Mouse (Mus musculus) kidney, embryonic 14.5 days (tissue): Measurements from ENCODE around the gene Il1a. TPM values are rescaled to one million over a fixed set of nuclear protein-coding genes. Genes with fewer than 3 reads are reported as not detected.

Source experiments
- ATAC-seq: fragments of 200-750 bp; cut with Nextera tagmentation; 2 replicates; pipeline ENCODE4 v1.8.0; 2017; ENCODE audit warnings: moderate number of reproducible peaks, mild to moderate bottlenecking, moderate TSS enrichment, moderate library complexity; ENCODE audit not compliant: low FRiP score, low TSS enrichment
- H3K27ac ChIP-seq: fragments of 300-500 bp; sonication (generic); 2 replicates; pipeline ENCODE4 v1.5.1; 2014; ENCODE audit warnings: low read depth, mild to moderate bottlenecking, low read length, moderate library complexity, mixed read lengths
- H3K27me3 ChIP-seq: fragments of 300-500 bp; sonication (generic); 2 replicates; pipeline ENCODE4 v1.6.1; 2014; ENCODE audit warnings: mild to moderate bottlenecking, low read length; ENCODE audit not compliant: control insufficient read depth, insufficient read depth
- H3K36me3 ChIP-seq: fragments of 300-500 bp; sonication (generic); 2 replicates; pipeline ENCODE4 v1.6.1; 2014; ENCODE audit warnings: low read length, mixed read lengths; ENCODE audit not compliant: control insufficient read depth, insufficient read depth
- H3K4me1 ChIP-seq: fragments of 300-500 bp; sonication (generic); 2 replicates; pipeline ENCODE4 v1.6.1; 2014; ENCODE audit warnings: low read length, mixed read lengths; ENCODE audit not compliant: control insufficient read depth, insufficient read depth
- H3K4me2 ChIP-seq: fragments of 300-500 bp; sonication (generic); replicated peaks from 2 replicates; pipeline ENCODE4 v1.6.1; 2014; ENCODE audit warnings: low read depth, mild to moderate bottlenecking, low read length
- H3K4me3 ChIP-seq: fragments of 300-500 bp; sonication (generic); 2 replicates; pipeline ENCODE4 v1.5.1; 2014; ENCODE audit warnings: mild to moderate bottlenecking, low read length
- H3K9ac ChIP-seq: fragments of 300-500 bp; sonication (generic); 2 replicates; pipeline ENCODE4 v1.6.1; 2014; ENCODE audit warnings: low read depth, mild to moderate bottlenecking, low read length, moderate library complexity
- H3K9me3 ChIP-seq: fragments of 300-500 bp; sonication (generic); 2 replicates; pipeline ENCODE4 v1.6.1; 2016; ENCODE audit warnings: low read length; ENCODE audit not compliant: control insufficient read depth
- whole genome bisulfite sequencing: fragments of 180-500 bp; shearing (Covaris S2); extraction: QIAGEN DNeasy Blood & Tissue Kit; methylation state at CpG from one replicate; pipeline ENCODE4 v1.1.7; 2014; 5-methylcytosine and 5-hydroxymethylcytosine counted together
- polyA plus RNA-seq: library from polyadenylated mRNA; unstranded; fragments of >200 nt; fragmentation: Nextera tagmentation; extraction: Ambion mirVana; gene quantifications from 2 replicates; pipeline ENCODE4 v1.2.1, GENCODE M21; 2014

Gene Il1a
- polyA plus RNA-seq, 1 experiment from 2014 or later = not detected

DNA sequence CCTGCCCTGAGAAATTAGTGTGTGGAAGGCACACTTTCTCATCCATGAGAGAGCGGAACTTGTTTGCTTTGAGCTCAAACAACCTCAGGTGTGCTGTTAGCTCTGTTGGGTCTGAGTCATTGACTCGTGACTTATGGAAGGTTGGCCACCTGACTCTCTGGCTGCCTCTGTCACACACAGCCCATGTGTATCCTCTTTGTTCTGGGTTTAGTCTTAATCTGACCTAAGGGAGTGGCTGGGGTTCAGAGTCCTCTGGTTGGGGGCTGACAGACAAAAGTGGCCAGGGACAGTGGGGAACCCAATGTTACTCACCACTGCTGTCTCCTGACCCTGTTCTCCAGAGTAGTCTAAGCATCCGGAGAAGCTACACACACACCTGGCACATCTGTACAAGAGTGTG is 51.7 kb downstream of the Il1a start:
- H3K27me3 ChIP-seq = no peaks in the 10 kb centered on the region
- no peaks in the 10 kb centered on the region for H3K4me1 ChIP-seq
- WGBS = 81% methylated on average over 3 of the region's 3 CpGs
- no peak overlapping the region for H3K9ac ChIP-seq
- no peak overlapping the region for H3K4me2 ChIP-seq
- H3K27ac ChIP-seq = no peak overlapping the region
- no peak for ATAC-seq
- H3K4me3 ChIP-seq = no peak overlapping the region
- no peaks in the 10 kb centered on the region for H3K36me3 ChIP-seq
- no peaks in the 10 kb centered on the region for H3K9me3 ChIP-seq

DNA sequence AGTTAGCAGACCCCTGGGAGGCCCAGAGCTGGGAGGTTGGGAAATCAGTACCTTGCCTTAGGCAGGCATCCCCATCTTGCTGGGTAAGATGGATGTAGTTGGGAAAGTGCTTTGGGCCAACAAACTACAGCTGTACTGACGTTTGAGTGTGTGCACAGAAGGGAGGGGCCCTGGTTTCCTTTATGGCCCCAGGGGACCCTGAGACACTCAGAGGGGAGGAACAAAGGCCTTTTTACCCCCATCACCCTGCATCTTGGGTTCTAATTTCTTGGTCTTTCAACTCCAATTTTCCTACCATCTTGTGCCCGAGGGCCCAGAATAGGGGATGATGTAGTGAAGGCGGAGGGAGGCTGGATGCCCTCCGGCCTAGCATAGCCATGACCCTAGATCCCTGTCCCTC is 53.8 kb downstream of the Il1a start:
- no peak overlapping the region for H3K9ac ChIP-seq
- no peak overlapping the region for H3K4me3 ChIP-seq
- no peak for ATAC-seq

GRCm38 (mm10) chr2:129254076-129254475 is 55.7 kb downstream of the Il1a start:
- H3K9me3 ChIP-seq = no peaks in the 10 kb centered on the region
- no peak overlapping the region for H3K4me2 ChIP-seq
- WGBS = 53% methylated on average over 2 of the region's 2 CpGs
- H3K9ac ChIP-seq = no peak overlapping the region
- H3K4me1 ChIP-seq = no peaks in the 10 kb centered on the region
- ATAC-seq = no peak
- H3K27ac ChIP-seq = no peak overlapping the region
- H3K36me3 ChIP-seq = no peaks in the 10 kb centered on the region
- H3K27me3 ChIP-seq = no peaks in the 10 kb centered on the region
- no peak overlapping the region for H3K4me3 ChIP-seq

More for the DNA sequence above, 53.8 kb downstream of the Il1a start:
- H3K27ac ChIP-seq = no peak overlapping the region
- H3K9me3 ChIP-seq = no peaks in the 10 kb centered on the region
- H3K4me1 ChIP-seq = no peaks in the 10 kb centered on the region
- H3K27me3 ChIP-seq = no peaks in the 10 kb centered on the region
- no peaks in the 10 kb centered on the region for H3K36me3 ChIP-seq
- H3K4me2 ChIP-seq = no peak overlapping the region
- WGBS = 70% methylated on average over 4 of the region's 4 CpGs

- ATAC-seq = no peak
- Histone ChIP-seq H3K27me3 (no peaks in the 10 kb centered on the region), H3K4me3 (no peak overlapping the region), H3K4me1 (no peaks in the 10 kb centered on the region), H3K9ac (no peak overlapping the region), H3K36me3 (no peaks in the 10 kb centered on the region), H3K27ac (no peak overlapping the region), H3K4me2 (no peak overlapping the region), H3K9me3 (no peaks in the 10 kb centered on the region)
- WGBS = 67% methylated on average over 2 of the region's 2 CpGs
Observed at GRCm38 (mm10) chr2:129253631-129253970, 56.2 kb downstream of the Il1a start.

- Histone ChIP-seq H3K27me3 (no peaks in the 10 kb centered on the region), H3K4me3 (no peak overlapping the region), H3K4me1 (no peaks in the 10 kb centered on the region), H3K9me3 (no peaks in the 10 kb centered on the region), H3K36me3 (no peaks in the 10 kb centered on the region), H3K27ac (no peak overlapping the region), H3K4me2 (no peak overlapping the region), H3K9ac (no peak overlapping the region)
- no peak for ATAC-seq
- 91% methylated on average over 19 of the region's 19 CpGs for WGBS
Observed at GRCm38 (mm10) chr2:129252836-129253630, 56.7 kb downstream of the Il1a start.

Other genes with a start within 250 kb of the Il1a start
- 12.2 and 20.5 TPM in 2 replicates for gene Ttl, start 244.0 kb downstream of the Il1a start, polyA plus RNA-seq
- gene Polr1b, start 209.0 kb downstream of the Il1a start, polyA plus RNA-seq = 12.8 and 31.1 TPM in 2 replicates
- 26.8 and 26.9 TPM in 2 replicates for gene Chchd5, start 180.3 kb downstream of the Il1a start, polyA plus RNA-seq
- gene Slc20a1, start 111.2 kb downstream of the Il1a start, polyA plus RNA-seq = 16.4 and 34.5 TPM in 2 replicates
- 53.5 and 67.7 TPM in 2 replicates for gene Ckap2l, start 12.8 kb downstream of the Il1a start, polyA plus RNA-seq
- gene Il1b, start 61.2 kb upstream of the Il1a start, polyA plus RNA-seq = not detected in 2 replicates
- gene F830045P16Rik, start 226.6 kb upstream of the Il1a start, polyA plus RNA-seq = not detected in 2 replicates